Mouse (Mus musculus) macrophage (primary cell): Measurements from ENCODE around the gene Pwp2. TPM values are rescaled to one million over a fixed set of nuclear protein-coding genes. Genes with fewer than 3 reads are reported as not detected.

Experiments used
- H3K27ac ChIP-seq: fragments of 350-480 bp; formaldehyde crosslinking; 2 replicates; pipeline ENCODE4 v1.9.0; 2021
- H3K36me3 ChIP-seq: fragments of 350-480 bp; formaldehyde crosslinking; 2 replicates; pipeline ENCODE4 v1.9.0; 2021; ENCODE audit errors: inconsistent target
- H3K4me3 ChIP-seq: fragments of 350-480 bp; formaldehyde crosslinking; 2 replicates; pipeline ENCODE4 v1.9.0; 2021; ENCODE audit errors: inconsistent target
- H3K79me2 ChIP-seq: fragments of 350-480 bp; formaldehyde crosslinking; 2 replicates; pipeline ENCODE4 v1.9.0; 2021; ENCODE audit errors: inconsistent target
- WGBS: methylation state at CpG from one replicate; pipeline ENCODE4 v1.1.7; 2026; ENCODE audit warnings: inconsistent platforms; ENCODE audit not compliant: missing documents; 5-methylcytosine and 5-hydroxymethylcytosine counted together
- polyA plus RNA-seq: library from polyadenylated mRNA; stranded (reverse); fragments of 250-400 nt; gene quantifications from 3 replicates; pipeline ENCODE4 v1.2.4, GENCODE M21; 2018; ENCODE audit warnings: inconsistent platforms

Gene Pwp2
- polyA plus RNA-seq, 1 experiment from 2014 or later, result 6.1 TPM

DNA sequence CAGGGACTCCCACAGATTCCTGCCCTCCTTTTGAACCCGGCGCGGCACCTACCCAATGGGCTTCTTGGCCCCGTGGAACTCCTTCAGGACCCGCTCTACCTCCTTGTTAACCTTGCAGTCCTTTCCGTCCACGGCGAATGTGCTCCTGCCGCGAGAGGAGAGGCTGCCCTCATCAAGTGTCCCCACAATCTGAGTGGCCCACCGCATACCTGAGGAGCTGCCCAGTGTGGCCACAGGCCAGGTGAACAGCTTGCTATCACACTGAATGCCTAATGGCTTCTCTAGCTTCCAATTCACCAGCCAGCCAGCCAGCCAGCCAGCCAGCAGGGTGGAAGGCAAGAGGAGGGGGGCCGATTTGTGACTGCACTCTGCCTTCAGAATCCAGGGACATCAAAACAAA is 20.2 kb downstream of the Pwp2 start:
- Histone ChIP-seq H3K4me3 (no peak overlapping the region), H3K27ac (no peak overlapping the region), H3K79me2 (peaks cover 8% of the 10 kb centered on the region; the same call in 1 of the 2 replicates), H3K36me3 (peaks cover 34% of the 10 kb centered on the region)
- WGBS, result 96% methylated on average over 12 of the region's 12 CpGs

DNA sequence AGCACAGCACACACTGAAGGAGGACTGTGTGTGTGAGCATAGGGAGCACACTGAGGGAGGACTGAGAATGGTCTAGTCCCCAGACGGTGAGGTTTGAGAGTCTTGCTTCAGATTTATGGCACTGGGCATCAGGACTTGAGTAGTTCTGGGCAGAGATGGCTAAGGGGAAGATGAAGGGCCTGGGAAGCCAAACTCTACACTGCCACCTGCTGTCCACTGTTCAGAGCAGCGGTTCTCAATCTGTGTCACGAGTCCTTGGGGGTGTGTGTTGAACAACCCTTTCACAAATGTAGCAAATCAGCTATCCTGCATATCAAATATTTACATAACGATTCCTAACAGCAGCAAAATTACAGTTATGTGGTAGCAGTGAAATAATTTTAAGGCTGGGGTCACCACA is 21.0 kb downstream of the Pwp2 start:
- Histone ChIP-seq H3K4me3 (no peak overlapping the region), H3K36me3 (peaks cover 34% of the 10 kb centered on the region), H3K79me2 (peaks cover 4% of the 10 kb centered on the region; the same call in 1 of the 2 replicates), H3K27ac (no peak overlapping the region)
- WGBS, result 22% methylated on average over 4 of the region's 4 CpGs

- WGBS, result 83% methylated on average over 9 of the region's 9 CpGs
- Histone ChIP-seq H3K4me3 (no peak overlapping the region), H3K36me3 (peaks cover 34% of the 10 kb centered on the region)
Measured at GRCm38 (mm10) chr10:78163241-78163640, 21.7 kb downstream of the Pwp2 start.

DNA sequence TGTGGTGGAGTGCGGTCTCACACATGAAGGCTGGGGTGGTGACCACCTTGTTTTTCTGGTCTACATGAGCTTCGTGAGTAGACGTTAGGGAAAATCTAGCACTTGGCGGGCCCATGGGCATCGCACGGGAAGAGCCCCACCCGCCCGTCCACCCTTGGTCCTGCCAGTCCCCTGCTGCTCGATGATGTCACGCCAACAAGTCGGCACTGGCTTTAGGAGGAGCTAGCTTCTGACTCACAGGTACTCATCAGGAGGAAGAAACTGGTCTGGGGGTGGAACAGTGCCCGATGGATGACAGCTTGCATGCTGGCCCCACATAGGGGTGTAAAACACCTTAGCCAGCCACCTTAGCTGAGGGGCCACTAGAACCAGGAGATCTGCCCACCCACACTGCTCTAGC is 22.3 kb downstream of the Pwp2 start:
- Histone ChIP-seq H3K36me3 (peaks cover 34% of the 10 kb centered on the region), H3K27ac (no peak overlapping the region), H3K4me3 (no peak overlapping the region), H3K79me2 (no peaks in the 10 kb centered on the region)
- WGBS, result 94% methylated on average over 12 of the region's 12 CpGs

More at GRCm38 (mm10) chr10:78163241-78163640, 21.7 kb downstream of the Pwp2 start:
- Histone ChIP-seq H3K79me2 (no peaks in the 10 kb centered on the region), H3K27ac (no peak overlapping the region)

DNA sequence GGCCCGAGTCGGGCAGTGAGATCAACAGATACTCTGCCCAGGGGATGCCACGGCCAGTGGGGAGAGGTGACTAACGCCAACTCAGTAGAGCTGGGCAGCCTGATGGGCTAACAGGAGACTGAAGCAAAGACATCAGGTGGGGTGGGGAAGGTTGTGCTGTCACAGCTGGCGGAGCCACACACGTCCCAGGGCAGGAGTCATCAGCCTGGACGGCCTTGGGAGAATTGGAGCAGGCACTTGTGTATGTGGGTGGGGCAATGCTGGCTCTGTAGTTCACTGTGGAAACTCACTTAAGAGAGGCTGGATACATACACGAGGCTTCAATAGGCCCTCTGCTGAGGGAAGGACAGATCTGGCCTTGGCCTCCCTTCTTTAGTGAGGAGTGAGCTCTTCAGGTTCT is 23.9 kb downstream of the Pwp2 start:
- Histone ChIP-seq H3K4me3 (no peak overlapping the region), H3K27ac (peak overlapping the region; percentile 27), H3K79me2 (no peaks in the 10 kb centered on the region), H3K36me3 (peaks cover 24% of the 10 kb centered on the region; the same call in 1 of the 2 replicates)
- WGBS, result 58% methylated on average over 8 of the region's 8 CpGs

- no peaks in the 10 kb centered on the region for H3K79me2 ChIP-seq
- H3K36me3 ChIP-seq, result peaks cover 24% of the 10 kb centered on the region; the same call in 1 of the 2 replicates
- H3K4me3 ChIP-seq, result no peak overlapping the region
- H3K27ac ChIP-seq, result peak overlapping the region; percentile 27
- 32% methylated on average over 16 of the region's 16 CpGs for WGBS
Measured at GRCm38 (mm10) chr10:78160369-78161095, 24.4 kb downstream of the Pwp2 start.

- peak overlapping the region; percentile 27; the same call in 1 of the 2 replicates for H3K27ac ChIP-seq
- peaks cover 21% of the 10 kb centered on the region; the same call in 1 of the 2 replicates for H3K36me3 ChIP-seq
- H3K4me3 ChIP-seq, result no peak overlapping the region
- H3K79me2 ChIP-seq, result no peaks in the 10 kb centered on the region
- WGBS, result 6% methylated on average over 7 of the region's 7 CpGs
Measured at GRCm38 (mm10) chr10:78159906-78160305, 25.0 kb downstream of the Pwp2 start.

DNA sequence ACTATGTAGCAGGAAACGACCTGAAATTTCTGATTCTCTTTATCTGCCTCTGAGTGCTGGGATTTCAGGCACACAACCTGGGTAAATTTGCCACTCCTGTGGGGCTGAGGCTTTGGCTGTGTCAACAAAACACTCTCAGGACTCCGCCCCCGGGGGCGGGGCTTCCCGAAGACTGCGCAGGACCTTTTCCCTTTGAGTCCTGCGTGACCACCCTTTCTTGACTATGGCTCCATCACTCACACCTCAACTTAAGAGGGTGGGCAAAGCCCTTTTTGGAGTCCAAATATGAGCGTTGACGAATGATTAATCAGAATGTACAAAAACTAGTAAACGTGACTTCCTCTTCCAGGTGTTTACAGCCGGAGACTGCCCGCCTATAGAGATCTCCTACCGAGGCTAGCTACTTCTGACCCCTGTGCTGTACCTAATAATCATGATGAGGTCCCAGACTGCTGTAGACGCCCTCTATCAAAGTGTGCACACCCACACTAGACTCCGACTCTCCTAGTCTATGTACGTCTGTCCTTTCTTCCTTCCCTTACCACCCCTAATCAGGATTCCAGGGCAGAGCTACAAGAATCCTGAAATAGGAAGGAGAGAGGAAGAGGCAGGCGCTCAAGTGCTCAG is 25.6 kb downstream of the Pwp2 start:
- Histone ChIP-seq H3K4me3 (peak overlapping the region; percentile 8; the same call in 1 of the 2 replicates), H3K36me3 (peaks cover 17% of the 10 kb centered on the region; the same call in 1 of the 2 replicates), H3K27ac (no peak overlapping the region), H3K79me2 (no peaks in the 10 kb centered on the region)
- WGBS, result 16% methylated on average over 17 of the region's 17 CpGs

DNA sequence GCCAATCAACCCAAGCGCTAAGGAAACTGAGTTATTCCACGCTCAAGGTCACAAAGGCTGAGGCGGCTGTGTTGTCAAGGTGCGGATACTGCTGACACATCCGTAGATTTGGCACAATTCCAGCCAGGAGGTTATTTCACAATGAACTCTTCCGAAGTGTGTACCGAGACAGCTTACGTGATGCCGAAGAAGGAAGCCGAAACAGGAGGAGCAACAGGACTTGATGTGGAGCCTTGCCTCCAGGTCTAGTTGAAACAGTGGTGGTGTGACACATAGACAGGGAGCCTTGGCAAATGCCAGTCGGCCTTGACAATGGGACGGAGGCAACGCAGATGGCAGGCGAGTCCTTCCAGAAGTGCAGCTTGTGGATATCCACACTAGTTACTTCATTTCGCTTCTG is 26.9 kb downstream of the Pwp2 start:
- WGBS, result 94% methylated on average over 15 of the region's 15 CpGs
- Histone ChIP-seq H3K79me2 (no peaks in the 10 kb centered on the region), H3K36me3 (peaks cover 9% of the 10 kb centered on the region; the same call in 1 of the 2 replicates), H3K27ac (no peak overlapping the region), H3K4me3 (no peak overlapping the region)

DNA sequence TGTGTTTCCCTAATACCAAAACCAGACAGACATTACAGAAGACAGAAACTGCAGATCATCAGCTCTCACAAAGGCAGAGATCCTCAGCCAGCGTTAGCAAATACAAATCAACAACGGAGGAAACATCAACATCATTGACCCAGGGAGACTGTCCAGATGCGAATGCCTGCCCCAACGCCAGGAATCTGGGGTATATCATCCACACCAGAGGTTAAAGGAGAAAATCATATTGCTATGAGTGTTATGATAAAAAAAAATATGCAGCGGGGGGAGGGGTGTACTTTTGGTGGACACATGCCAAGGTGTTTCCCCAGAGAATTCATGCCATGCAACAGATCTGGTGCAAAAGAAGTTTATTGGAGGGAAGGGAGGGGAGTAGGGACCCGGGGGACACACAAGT is 28.0 kb downstream of the Pwp2 start:
- Histone ChIP-seq H3K36me3 (no peaks in the 10 kb centered on the region), H3K79me2 (no peaks in the 10 kb centered on the region), H3K4me3 (no peak overlapping the region), H3K27ac (no peak overlapping the region)
- 68% methylated on average over 3 of the region's 6 CpGs for whole genome bisulfite sequencing

GRCm38 (mm10) chr10:78148834-78149766 is 35.8 kb downstream of the Pwp2 start:
- H3K27ac ChIP-seq, result peak overlapping the region; percentile 91
- H3K79me2 ChIP-seq, result no peaks in the 10 kb centered on the region
- no peaks in the 10 kb centered on the region for H3K36me3 ChIP-seq
- H3K4me3 ChIP-seq, result no peak overlapping the region
- 26% methylated on average over 10 of the region's 10 CpGs for WGBS

DNA sequence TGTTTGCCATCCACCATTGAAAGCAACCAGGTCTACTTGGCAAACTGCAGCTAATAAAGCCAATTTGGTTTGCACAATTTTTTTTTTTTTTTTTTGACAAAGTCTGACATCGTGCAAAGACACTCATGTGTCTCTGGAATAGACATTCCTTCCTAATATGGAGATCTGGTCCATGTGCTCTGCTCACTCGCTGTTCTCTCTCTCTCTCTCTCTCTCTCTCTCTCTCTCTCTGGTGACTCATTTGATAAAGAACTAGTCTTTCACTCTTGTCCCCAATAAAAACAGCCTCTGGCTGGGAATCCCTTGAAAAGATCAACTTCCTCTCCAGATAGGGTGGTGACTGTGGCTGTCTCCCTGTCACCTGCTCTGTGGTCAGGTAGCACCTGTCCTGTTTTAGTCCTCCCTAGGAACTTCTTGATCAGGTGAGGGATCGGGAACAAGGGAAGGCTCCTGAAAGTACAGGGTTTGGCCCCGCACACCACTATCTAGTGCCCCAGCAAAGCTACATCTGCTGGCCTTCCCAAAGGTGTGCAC is 37.0 kb downstream of the Pwp2 start:
- peak overlapping the region; percentile 91 for H3K27ac ChIP-seq
- no peaks in the 10 kb centered on the region for H3K36me3 ChIP-seq
- 78% methylated on average over 3 of the region's 4 CpGs for WGBS
- H3K79me2 ChIP-seq, result no peaks in the 10 kb centered on the region
- no peak overlapping the region for H3K4me3 ChIP-seq

DNA sequence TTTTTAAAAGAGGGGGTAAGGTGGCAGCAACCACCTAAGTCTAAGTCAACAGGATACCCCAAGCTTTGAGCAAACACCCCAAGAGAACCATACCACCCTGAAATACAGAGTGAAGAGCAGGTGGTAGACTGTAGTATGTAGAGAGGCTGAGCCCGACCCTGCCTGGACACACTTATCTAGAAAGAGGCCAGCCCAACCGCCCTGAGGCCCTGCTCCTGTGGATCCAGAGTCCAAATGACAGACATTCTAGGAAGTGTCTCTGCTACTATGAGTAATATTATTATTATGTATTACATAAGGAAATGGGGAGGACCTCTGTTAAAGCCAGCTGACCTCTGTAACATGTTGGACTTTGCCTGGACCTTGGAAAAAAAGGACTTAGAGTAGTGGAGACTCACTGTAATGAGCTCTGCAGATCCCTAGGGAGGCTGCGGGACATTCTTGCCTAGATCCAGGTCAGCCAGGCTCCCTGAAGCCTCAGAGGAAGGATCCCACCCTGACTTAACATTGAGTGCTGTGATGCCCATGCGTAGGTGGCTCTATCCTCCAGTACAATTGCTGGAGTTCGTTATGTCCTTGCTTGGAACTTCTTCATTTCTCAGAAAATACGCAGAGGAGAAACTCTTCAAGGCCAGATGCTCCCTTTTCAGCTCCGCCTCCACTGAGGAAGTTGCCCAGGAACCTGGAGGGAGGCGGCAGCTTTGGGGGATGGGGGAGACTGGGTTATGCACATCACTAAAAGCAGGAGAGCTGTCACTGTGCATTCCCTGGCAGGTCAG is 41.0 kb downstream of the Pwp2 start:
- WGBS, result 45% methylated on average over 8 of the region's 8 CpGs
- Histone ChIP-seq H3K79me2 (no peaks in the 10 kb centered on the region), H3K36me3 (no peaks in the 10 kb centered on the region), H3K27ac (no peak overlapping the region), H3K4me3 (no peak overlapping the region)

DNA sequence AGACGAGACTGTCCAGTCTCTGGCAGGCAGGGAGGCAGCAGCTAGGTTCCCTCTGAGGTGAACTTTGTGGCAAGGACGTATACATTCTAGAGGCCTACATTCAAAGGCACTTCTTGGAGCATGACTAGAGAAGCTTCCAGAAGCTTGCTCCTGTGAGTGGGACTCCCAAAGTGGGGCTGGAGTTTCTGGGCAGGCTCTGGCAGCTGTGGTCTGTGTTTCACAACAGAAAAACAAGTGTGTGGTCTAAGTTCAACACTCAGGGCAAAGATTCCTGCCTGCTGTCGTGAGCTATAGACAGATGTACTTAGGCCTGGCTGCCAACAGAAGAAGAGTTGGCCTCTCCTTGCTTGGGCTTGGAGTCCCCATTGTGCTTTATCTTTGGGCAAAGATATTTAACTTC is 44.1 kb downstream of the Pwp2 start:
- H3K4me3 ChIP-seq, result no peak overlapping the region
- WGBS, result 96% methylated on average over 3 of the region's 3 CpGs
- H3K36me3 ChIP-seq, result no peaks in the 10 kb centered on the region
- H3K27ac ChIP-seq, result no peak overlapping the region
- H3K79me2 ChIP-seq, result no peaks in the 10 kb centered on the region
